Mouse (Mus musculus): ENCODE measurements at regions not wholly inside any gene's neighbourhood (a gene's known extent, or its start where the extent isn't known, plus 50 kb on each side); places are given as distances from the start of the nearest gene placed in this dataset.

- Histone ChIP-seq H3K27me3 (ENCODE audit: control insufficient read depth in 1 of 2, insufficient read depth in 2 of 2, low read length in 2 of 2) (no peaks in the 10 kb centered on the region), H3K36me3 (ENCODE audit: control insufficient read depth in 1 of 2, insufficient read depth in 2 of 2, low read length in 2 of 2) (peaks cover 0 to 23% of the 10 kb centered on the region in 2 experiments; a peak in 2 of 4 replicates), H3K4me3 (ENCODE audit: control insufficient read depth in 1 of 2, insufficient read depth in 1 of 2, low read depth in 2 of 2, low read length in 2 of 2) (peak overlapping the region; percentile 33 to 45), H3K27ac (ENCODE audit: control insufficient read depth, low read depth, low read length) (peak overlapping the region; percentile 99), H3K9ac (ENCODE audit: control insufficient read depth, low read depth, low read length, poor library complexity, severe bottlenecking) (peak overlapping the region; percentile 70), H3K9me3 (replicated peaks; ENCODE audit: insufficient read depth, low read length) (no peaks in the 10 kb centered on the region), H3K4me1 (ENCODE audit: control insufficient read depth in 1 of 2, insufficient read depth in 2 of 2, low read length in 2 of 2) (peaks cover 20 to 33% of the 10 kb centered on the region in 2 experiments), H3K79me2 (ENCODE audit: control insufficient read depth, insufficient read depth, low read length, poor library complexity) (no peaks in the 10 kb centered on the region)
- peak; percentile 97 for DNase-seq (ENCODE audit: low read depth, low spot score)
- peak in 1 of 2 experiments; percentile 58; a peak in 2 of 4 replicates for TF ChIP-seq POLR2A (IDR thresholded peaks at IDR 0.05; ENCODE audit: control insufficient read depth in 1 of 2, insufficient read depth in 1 of 2, low read depth in 1 of 2, low read length in 2 of 2, poor library complexity in 1 of 2)
- peak; percentile 61 for TF ChIP-seq MAX (IDR thresholded peaks at IDR 0.05; ENCODE audit: low read length)
- peak; percentile 64 for TF ChIP-seq ZNF384 (IDR thresholded peaks at IDR 0.05; ENCODE audit: low read depth, low read length)
- peak; percentile 43; the same call in 1 of the 2 replicates for TF ChIP-seq POLR2AphosphoS2 (IDR thresholded peaks at IDR 0.05; ENCODE audit: low read length)
- no peak for TF ChIP-seq USF1 (IDR thresholded peaks at IDR 0.05; ENCODE audit: low read depth, low read length)
- 0 out of 2 replicates have a peak, but pooled peaks have one; percentile 11 for TF ChIP-seq JUND (IDR thresholded peaks at IDR 0.05; ENCODE audit: low read depth, low read length)
- TF ChIP-seq MYC (IDR thresholded peaks at IDR 0.05; ENCODE audit: low read depth, low read length) = peak; percentile 77
- TF ChIP-seq TBP (IDR thresholded peaks at IDR 0.05; ENCODE audit: low read depth, low read length) = 0 out of 2 replicates have a peak, but pooled peaks have one; percentile 25
- peak; percentile 83 for TF ChIP-seq ETS1 (IDR thresholded peaks at IDR 0.05; ENCODE audit: low read depth, low read length)
- no peak for TF ChIP-seq ZC3H11A (IDR thresholded peaks at IDR 0.05; ENCODE audit: low read depth, low read length)
- peak; percentile 62; the same call in 1 of the 2 replicates for TF ChIP-seq MYB (IDR thresholded peaks at IDR 0.05; ENCODE audit: low read depth, low read length)
- peak; percentile 95 to 97 for TF ChIP-seq EP300 (IDR thresholded peaks at IDR 0.05; ENCODE audit: low read depth in 1 of 2, low read length in 2 of 2)
- TF ChIP-seq ELF1 (IDR thresholded peaks at IDR 0.05; ENCODE audit: low read depth, low read length) = peak; percentile 64; the same call in 1 of the 2 replicates
- TF ChIP-seq NRF1 (IDR thresholded peaks at IDR 0.05; ENCODE audit: insufficient read depth, low read depth, low read length, poor library complexity, severe bottlenecking) = no peak
- TF ChIP-seq KAT2A (conservative IDR thresholded peaks at IDR 0.05; ENCODE audit: low read depth, low read length) = no peak
- TF ChIP-seq MEF2A (IDR thresholded peaks at IDR 0.05; ENCODE audit: extremely low read depth, insufficient replicate concordance, low read depth, low read length, poor library complexity, severe bottlenecking) = no peak
- TF ChIP-seq NELFE (IDR thresholded peaks at IDR 0.05; ENCODE audit: low read depth, low read length) = peak; percentile 14; the same call in 1 of the 2 replicates
- TF ChIP-seq E2F4 (IDR thresholded peaks at IDR 0.05; ENCODE audit: borderline replicate concordance, low read depth, low read length) = no peak
- TF ChIP-seq SIN3A (IDR thresholded peaks at IDR 0.05; ENCODE audit: low read length) = peak; percentile 75
- peak; percentile 94 for TF ChIP-seq TCF12 (IDR thresholded peaks at IDR 0.05; ENCODE audit: low read depth, low read length)
- no peak for TF ChIP-seq RAD21 (IDR thresholded peaks at IDR 0.05; ENCODE audit: low read depth, low read length)
- TF ChIP-seq MXI1 (IDR thresholded peaks at IDR 0.05; ENCODE audit: low read depth, low read length) = peak; percentile 53
- TF ChIP-seq SMC3 (IDR thresholded peaks at IDR 0.05; ENCODE audit: low read depth, low read length) = no peak
- no peak; the same call in 1 of the 2 replicates for TF ChIP-seq RCOR1 (IDR thresholded peaks at IDR 0.05; ENCODE audit: low read depth, low read length)
- TF ChIP-seq GATA1 (IDR thresholded peaks at IDR 0.05; ENCODE audit: low read depth, low read length) = peak; percentile 97
- TF ChIP-seq TAL1 (IDR thresholded peaks at IDR 0.05; ENCODE audit: low read length) = peak; percentile 96
These were observed 71.0 kb upstream of the Ctnnb1 start for GRCm38 (mm10) chr9:120857849-120858510.
